Mouse (Mus musculus): ENCODE data around the gene Olfr157. TPM values are rescaled to one million over a fixed set of nuclear protein-coding genes. Genes with fewer than 3 reads are reported as not detected.

Gene Olfr157
- polyA plus RNA-seq, 1 experiment from 2014 or later: not detected

- H3K27ac ChIP-seq (replicated peaks): no peak overlapping the region
- H3K4me3 ChIP-seq: no peak overlapping the region
- no peak overlapping the region for H3K4me2 ChIP-seq
- no peaks in the 10 kb centered on the region for H3K9me3 ChIP-seq
- WGBS: 59% methylated on average over 6 of the region's 6 CpGs
- H3K36me3 ChIP-seq: no peaks in the 10 kb centered on the region
- no peak overlapping the region for H3K9ac ChIP-seq
- H3K4me1 ChIP-seq: no peaks in the 10 kb centered on the region
- ATAC-seq (ENCODE audit: extremely low read depth, insufficient number of reproducible peaks, low FRiP score, low TSS enrichment): no peak
- H3K27me3 ChIP-seq (replicated peaks): no peaks in the 10 kb centered on the region
These were observed 44.7 kb downstream of the Olfr157 start for GRCm38 (mm10) chr4:43795296-43795695.

Other genes starting within 250 kb of the Olfr157 start
- 7.2 and 7.7 TPM in 2 replicates for gene Npr2, start 208.3 kb downstream of the Olfr157 start, polyA plus RNA-seq (2015; fragmentation: Nextera tagmentation; extraction: Ambion mirVana)
- gene Spag8, start 186.6 kb downstream of the Olfr157 start, polyA plus RNA-seq (2015; fragmentation: Nextera tagmentation; extraction: Ambion mirVana): 0.59 and 0.92 TPM in 2 replicates
- gene Hint2, start 183.7 kb downstream of the Olfr157 start, polyA plus RNA-seq (2015; fragmentation: Nextera tagmentation; extraction: Ambion mirVana): 131 and 166 TPM in 2 replicates
- 4.0 and 4.8 TPM in 2 replicates for gene Tmem8b, start 171.2 kb downstream of the Olfr157 start, polyA plus RNA-seq (2015; fragmentation: Nextera tagmentation; extraction: Ambion mirVana)
- gene Fam221b, start 171.1 kb downstream of the Olfr157 start, polyA plus RNA-seq (2015; fragmentation: Nextera tagmentation; extraction: Ambion mirVana): 2.6 and 2.9 TPM in 2 replicates
- not detected in 2 replicates for gene Olfr70, start 139.4 kb downstream of the Olfr157 start, polyA plus RNA-seq (2015; fragmentation: Nextera tagmentation; extraction: Ambion mirVana)
- gene Olfr71, start 129.9 kb downstream of the Olfr157 start, polyA plus RNA-seq (2015; fragmentation: Nextera tagmentation; extraction: Ambion mirVana): not detected in 2 replicates
- 0.78 and 1.1 TPM in 2 replicates for gene Hrct1, start 113.0 kb downstream of the Olfr157 start, polyA plus RNA-seq (2015; fragmentation: Nextera tagmentation; extraction: Ambion mirVana)
- gene Spaar, start 110.2 kb downstream of the Olfr157 start, polyA plus RNA-seq (2015; fragmentation: Nextera tagmentation; extraction: Ambion mirVana): 0.21 and 0.43 TPM in 2 replicates
- gene Olfr159, start 69.2 kb downstream of the Olfr157 start, polyA plus RNA-seq (2015; fragmentation: Nextera tagmentation; extraction: Ambion mirVana): not detected in 2 replicates
- gene Olfr156, start 16.3 kb downstream of the Olfr157 start, polyA plus RNA-seq (2015; fragmentation: Nextera tagmentation; extraction: Ambion mirVana): not detected in 2 replicates
- not detected in 2 replicates for gene Olfr155, start 11.4 kb upstream of the Olfr157 start, polyA plus RNA-seq (2015; fragmentation: Nextera tagmentation; extraction: Ambion mirVana)
- 9.7 and 13.4 TPM in 2 replicates for gene Reck, start 35.3 kb upstream of the Olfr157 start, polyA plus RNA-seq (2015; fragmentation: Nextera tagmentation; extraction: Ambion mirVana)
- 63.2 and 72.4 TPM in 2 replicates for gene Glipr2, start 117.2 kb upstream of the Olfr157 start, polyA plus RNA-seq (2015; fragmentation: Nextera tagmentation; extraction: Ambion mirVana)
- gene Ccin, start 143.3 kb upstream of the Olfr157 start, polyA plus RNA-seq (2015; fragmentation: Nextera tagmentation; extraction: Ambion mirVana): not detected in 2 replicates
- 140 and 150 TPM in 2 replicates for gene Clta, start 164.3 kb upstream of the Olfr157 start, polyA plus RNA-seq (2015; fragmentation: Nextera tagmentation; extraction: Ambion mirVana)
- gene Gne, start 244.0 kb upstream of the Olfr157 start, polyA plus RNA-seq (2015; fragmentation: Nextera tagmentation; extraction: Ambion mirVana): 29.5 and 32.6 TPM in 2 replicates

Data from heart, embryonic 13.5 days (tissue).